Mouse (Mus musculus) ES-Bruce4 (cell line): Measurements from ENCODE around the gene Vat1. TPM values are rescaled to one million over a fixed set of nuclear protein-coding genes. Genes with fewer than 3 reads are reported as not detected.
"Not testable (repeated sequence)": the region's sequence is repeated elsewhere in the genome, so short reads cannot be mapped to it uniquely, and the experiment has no call there.

Experiments used
- H3K27ac ChIP-seq: 2 replicates; pipeline ENCODE4 v1.5.1; 2012; ENCODE audit warnings: low read length, inconsistent platforms; ENCODE audit not compliant: insufficient read depth
- H3K27me3 ChIP-seq: 2 replicates; pipeline ENCODE4 v1.6.1; 2012; ENCODE audit warnings: mild to moderate bottlenecking, low read length, inconsistent platforms; ENCODE audit not compliant: control insufficient read depth, poor library complexity, insufficient read depth, severe bottlenecking
- H3K36me3 ChIP-seq: 2 replicates; pipeline ENCODE4 v1.6.1; 2012; ENCODE audit warnings: inconsistent platforms, mild to moderate bottlenecking, low read length, moderate library complexity; ENCODE audit not compliant: control insufficient read depth, poor library complexity, insufficient read depth, severe bottlenecking
- H3K4me1 ChIP-seq: one replicate; pipeline ENCODE4 v1.8.1; 2011; ENCODE audit warnings: low read length; ENCODE audit not compliant: control insufficient read depth, insufficient read depth
- H3K4me3 ChIP-seq: 2 replicates; pipeline ENCODE4 v1.5.1; 2011; ENCODE audit warnings: low read depth, mild to moderate bottlenecking, low read length
- H3K9ac ChIP-seq: 2 replicates; pipeline ENCODE4 v1.6.1; 2012; ENCODE audit warnings: low read depth, mild to moderate bottlenecking, inconsistent platforms; ENCODE audit not compliant: poor library complexity, severe bottlenecking
- H3K9me3 ChIP-seq: replicated peaks from 2 replicates; pipeline ENCODE4 v1.6.1; 2012; ENCODE audit warnings: mild to moderate bottlenecking, low read length, inconsistent platforms; ENCODE audit not compliant: control insufficient read depth, poor library complexity, insufficient read depth, severe bottlenecking
- CTCF ChIP-seq: IDR thresholded peaks from one replicate; pipeline ENCODE4 v1.8.1; 2011; ENCODE audit warnings: low read depth, low read length
- EP300 ChIP-seq: IDR thresholded peaks from 2 replicates; pipeline ENCODE4 v1.6.1; 2011; ENCODE audit warnings: low read depth, low read length; ENCODE audit not compliant: insufficient read depth
- POLR2A ChIP-seq: IDR thresholded peaks from one replicate; pipeline ENCODE4 v1.8.1; 2011; ENCODE audit warnings: low read length; ENCODE audit not compliant: insufficient read depth
- polyA plus RNA-seq: library from polyadenylated mRNA; stranded (reverse); fragments of >200 nt; gene quantifications from 2 replicates; pipeline ENCODE4 v1.2.4, GENCODE M21; 2011; ENCODE audit warnings: low read depth; ENCODE audit not compliant: missing spikeins, insufficient read depth, insufficient read length

Gene Vat1
- polyA plus RNA-seq, 1 experiment: 91.2 TPM

- Histone ChIP-seq H3K9me3 (no peaks in the 10 kb centered on the region), H3K4me3 (no peak overlapping the region), H3K27me3 (no peaks in the 10 kb centered on the region), H3K4me1 (peaks cover 9% of the 10 kb centered on the region), H3K27ac (no peak overlapping the region), H3K36me3 (no peaks in the 10 kb centered on the region; the same call in 1 of the 2 replicates), H3K9ac (no peak overlapping the region)
- TF ChIP-seq CTCF (no peak), POLR2A (no peak), EP300 (no peak)
Measured at GRCm38 (mm10) chr11:101455627-101456026, 10.4 kb downstream of the Vat1 start.

GRCm38 (mm10) chr11:101454702-101455101, 11.3 kb downstream of the Vat1 start:
- no peaks in the 10 kb centered on the region for H3K27me3 ChIP-seq
- no peak for TF ChIP-seq CTCF
- TF ChIP-seq EP300: no peak
- no peak for TF ChIP-seq POLR2A
- H3K9ac ChIP-seq: no peak overlapping the region
- H3K27ac ChIP-seq: no peak overlapping the region
- peaks cover 9% of the 10 kb centered on the region for H3K4me1 ChIP-seq
- H3K9me3 ChIP-seq: no peaks in the 10 kb centered on the region
- no peaks in the 10 kb centered on the region for H3K36me3 ChIP-seq
- H3K4me3 ChIP-seq: no peak overlapping the region

DNA sequence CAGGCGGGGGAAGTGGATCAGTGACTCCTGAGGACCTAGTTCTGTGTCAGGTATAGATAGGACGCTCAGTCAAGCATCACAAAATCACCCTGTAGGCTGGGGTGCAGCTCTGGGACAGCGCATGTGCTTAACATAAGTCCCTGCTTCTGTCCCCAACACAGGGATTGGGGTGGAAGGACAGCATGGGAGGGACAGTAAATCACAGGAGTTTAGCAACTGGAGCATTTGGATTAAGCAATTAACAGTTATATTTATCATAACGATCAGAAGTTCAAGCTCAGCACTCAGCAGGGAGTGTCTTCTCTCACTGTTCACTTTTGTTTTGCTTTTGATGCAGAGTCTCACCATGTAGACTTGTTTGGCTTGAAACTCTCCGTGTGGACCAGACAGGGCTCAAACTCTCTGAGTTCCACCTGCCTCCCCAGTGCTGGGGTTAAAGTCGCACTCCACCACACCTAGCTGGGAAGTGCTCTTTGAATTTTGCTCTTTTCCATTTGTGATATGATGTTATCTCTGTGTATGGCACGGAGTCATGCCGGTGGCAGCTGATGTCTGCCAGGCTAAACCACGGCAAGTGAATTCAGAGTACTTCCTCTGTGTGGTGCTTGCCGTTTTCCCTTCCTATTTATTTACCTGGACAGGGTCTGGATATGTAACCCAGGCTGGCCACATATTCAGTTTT, 13.8 kb downstream of the Vat1 start:
- H3K4me1 ChIP-seq: peaks cover 5% of the 10 kb centered on the region
- H3K36me3 ChIP-seq: no peaks in the 10 kb centered on the region
- no peak overlapping the region for H3K9ac ChIP-seq
- no peaks in the 10 kb centered on the region for H3K9me3 ChIP-seq
- no peak for TF ChIP-seq POLR2A
- no peak for TF ChIP-seq CTCF
- TF ChIP-seq EP300: no peak
- no peak overlapping the region for H3K27ac ChIP-seq
- no peak overlapping the region for H3K4me3 ChIP-seq
- H3K27me3 ChIP-seq: no peaks in the 10 kb centered on the region

- H3K27me3 ChIP-seq: no peaks in the 10 kb centered on the region
- no peaks in the 10 kb centered on the region for H3K36me3 ChIP-seq
- H3K9me3 ChIP-seq: no peaks in the 10 kb centered on the region
- H3K4me3 ChIP-seq: peak overlapping the region; percentile 2; the same call in 1 of the 2 replicates
- 0 out of 2 replicates have a peak overlapping the region, but pooled peaks have one; percentile 36 for H3K27ac ChIP-seq
- TF ChIP-seq POLR2A (no peak), EP300 (0 out of 2 replicates have a peak, but pooled peaks have one; percentile 39)
- peaks cover 5% of the 10 kb centered on the region for H3K4me1 ChIP-seq
- H3K9ac ChIP-seq: peak overlapping the region; percentile 21; the same call in 1 of the 2 replicates
Measured at GRCm38 (mm10) chr11:101451536-101451935, 14.5 kb downstream of the Vat1 start.

GRCm38 (mm10) chr11:101450394-101450793, 15.6 kb downstream of the Vat1 start:
- peaks cover 2% of the 10 kb centered on the region for H3K36me3 ChIP-seq
- H3K27ac ChIP-seq: no peak overlapping the region
- no peaks in the 10 kb centered on the region for H3K27me3 ChIP-seq
- TF ChIP-seq EP300 (no peak), CTCF (peak; percentile 59), POLR2A (no peak)
- H3K4me1 ChIP-seq: peaks cover 5% of the 10 kb centered on the region
- H3K9me3 ChIP-seq: no peaks in the 10 kb centered on the region
- H3K4me3 ChIP-seq: no peak overlapping the region
- no peak overlapping the region for H3K9ac ChIP-seq

DNA sequence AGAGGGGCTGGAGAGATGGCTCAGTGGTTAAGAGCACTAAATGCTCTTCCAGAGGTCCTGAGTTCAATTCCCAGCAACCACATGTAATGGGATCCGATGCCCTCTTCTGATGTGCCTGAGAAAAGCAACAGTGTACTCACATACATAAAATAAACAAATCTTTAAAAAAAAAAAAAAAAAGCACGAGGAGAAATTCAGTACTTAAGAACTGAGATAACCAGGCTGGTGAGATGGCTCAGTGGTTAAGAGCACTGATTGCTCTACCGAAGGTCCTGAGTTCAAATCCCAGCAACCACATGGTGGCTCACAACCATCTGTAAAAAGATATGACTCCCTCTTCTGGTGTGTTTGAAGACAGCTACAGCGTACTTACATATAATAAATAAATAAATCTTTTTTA, 16.4 kb downstream of the Vat1 start:
- H3K27ac ChIP-seq, H3K9ac ChIP-seq, H3K27me3 ChIP-seq, H3K4me3 ChIP-seq, H3K36me3 ChIP-seq, H3K4me1 ChIP-seq, H3K9me3 ChIP-seq: not testable (repeated sequence)
